Mouse (Mus musculus) cerebellum, adult (tissue): ENCODE data around the gene 1500011B03Rik.
A peak's percentile ranks its signal among the peaks of the same experiment; 100 is the strongest.

Source experiments
- ATAC-seq: cut with Nextera tagmentation; 2 replicates; pipeline ENCODE4 v1.9.2; 2017; ENCODE audit warnings: mild to moderate bottlenecking, moderate library complexity, mixed read lengths; ENCODE audit not compliant: insufficient number of reproducible peaks, low FRiP score, low TSS enrichment

The 1500011B03Rik gene

GRCm38 (mm10) chr5:114784622-114785165 lies 38.6 kb downstream of the 1500011B03Rik start:
- ATAC-seq, result no peak

DNA sequence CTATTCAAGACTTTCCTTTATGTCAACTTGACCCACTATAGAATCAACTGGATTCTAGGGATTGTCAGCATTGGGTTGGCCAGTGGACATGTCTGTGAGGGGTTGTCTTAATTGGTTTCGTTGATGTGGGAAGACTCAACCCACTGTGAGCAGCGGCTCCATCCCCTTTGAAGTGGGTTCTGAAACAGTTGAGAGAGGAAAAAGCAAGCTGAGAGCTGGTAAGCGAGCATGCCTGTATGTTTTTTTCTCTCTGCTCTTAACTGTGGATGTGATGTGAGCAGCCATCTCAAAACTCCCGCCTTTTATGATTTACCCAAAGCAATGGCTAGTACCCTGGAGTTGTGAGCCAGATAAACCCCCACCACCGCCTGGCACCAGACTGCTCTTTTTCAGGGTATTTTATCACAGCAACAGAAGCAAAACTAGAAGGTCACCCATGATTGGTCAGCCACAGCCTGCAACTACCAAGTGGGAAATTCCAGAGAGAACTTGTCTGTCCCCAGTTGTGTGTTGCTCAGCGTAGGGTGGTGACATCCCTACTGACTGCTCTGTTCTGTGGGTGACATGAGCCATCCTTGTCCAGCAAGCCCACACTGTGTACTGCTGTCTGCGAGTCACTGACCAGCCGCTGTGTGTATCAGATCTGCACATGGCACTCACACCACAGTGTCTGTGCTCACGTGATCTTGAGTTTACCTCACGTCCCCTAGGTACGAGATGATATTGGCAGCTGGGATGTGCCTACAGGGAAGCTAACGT lies 39.7 kb downstream of the 1500011B03Rik start:
- no peak for ATAC-seq

GRCm38 (mm10) chr5:114782991-114783390 lies 40.3 kb downstream of the 1500011B03Rik start:
- no peak for ATAC-seq

DNA sequence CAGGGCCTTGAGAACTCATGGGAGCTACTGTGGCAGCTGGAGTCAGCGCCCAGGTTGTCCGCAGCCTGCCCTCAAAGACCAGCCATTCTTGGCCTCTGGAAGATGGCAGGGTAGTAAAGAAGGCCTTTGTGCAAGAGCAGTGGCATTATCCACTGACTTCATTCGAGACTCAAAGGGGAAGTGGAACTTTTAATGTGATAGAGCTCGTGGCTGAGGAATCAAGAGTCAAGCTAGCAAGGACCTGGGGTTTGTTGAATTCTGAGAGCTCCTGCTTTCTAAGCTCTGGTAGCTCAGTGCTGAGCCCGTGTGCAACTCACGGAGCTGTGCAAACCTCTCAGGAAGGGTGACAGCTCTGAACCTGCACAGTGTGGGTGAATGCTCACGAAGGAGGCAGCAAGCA lies 42.4 kb downstream of the 1500011B03Rik start:
- no peak for ATAC-seq

- ATAC-seq, result no peak
Observed at GRCm38 (mm10) chr5:114779956-114780489, 43.2 kb downstream of the 1500011B03Rik start.

GRCm38 (mm10) chr5:114776174-114776573 lies 47.1 kb downstream of the 1500011B03Rik start:
- no peak for ATAC-seq

DNA sequence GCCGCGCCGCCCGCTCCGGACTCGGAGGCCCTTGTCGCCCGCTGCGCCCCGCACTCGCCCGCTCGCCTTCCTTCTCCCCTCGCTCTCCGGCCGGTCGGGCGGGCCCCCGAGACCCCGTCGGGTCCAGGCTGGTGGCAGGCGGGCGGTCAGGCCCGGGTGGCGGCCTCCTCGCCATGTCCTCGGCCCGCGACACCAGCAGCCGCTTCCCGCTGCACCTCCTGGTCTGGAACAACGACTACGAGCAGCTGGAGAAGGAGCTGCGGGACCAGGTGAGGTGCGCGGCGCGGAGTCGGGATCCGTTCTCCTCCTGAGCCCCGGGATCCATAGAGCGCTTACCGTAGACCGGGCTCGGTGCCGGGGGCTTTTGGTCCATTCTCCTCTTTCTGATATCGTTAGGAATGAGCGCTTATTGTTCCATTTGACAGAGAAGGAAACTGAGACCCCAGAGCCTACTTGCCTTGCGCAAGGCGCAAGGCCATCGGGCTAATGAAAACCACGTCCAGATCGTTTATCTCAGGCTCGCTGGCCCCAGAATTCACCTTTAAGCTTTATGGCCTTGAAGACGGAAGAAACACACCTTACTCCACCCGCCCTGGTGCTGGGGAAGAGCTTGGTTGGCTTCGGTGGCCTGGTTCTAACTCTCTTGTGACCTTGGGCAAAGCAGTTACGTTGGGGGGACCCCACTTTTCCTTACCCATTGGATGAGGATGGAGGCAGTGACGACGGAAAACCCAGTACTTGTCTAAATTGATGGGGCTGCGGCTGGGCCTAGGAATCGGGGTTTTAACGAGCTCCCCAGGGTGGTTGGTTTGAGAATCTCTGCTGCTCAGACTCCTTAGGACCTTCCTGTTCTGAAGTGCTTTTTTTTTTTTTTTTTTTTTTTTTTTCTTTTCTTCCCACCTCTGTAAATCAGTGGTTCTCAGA lies 48.0 kb downstream of the 1500011B03Rik start, which contains the start of gene Git2:
Gene Git2, minus strand, starts transcription at position 462 of the 924 bp plus-strand sequence.
- no peak for ATAC-seq

- peak; percentile 85 for ATAC-seq
Observed at GRCm38 (mm10) chr5:114774403-114775051, 48.7 kb downstream of the 1500011B03Rik start, which contains the start of gene Ankrd13a. TSS of gene Ankrd13a (plus strand) at chr5:114774677.

GRCm38 (mm10) chr5:114773780-114774179 lies 49.5 kb downstream of the 1500011B03Rik start:
- no peak for ATAC-seq

- ATAC-seq, result peak; percentile 59; the same call in 1 of the 2 replicates
Observed at GRCm38 (mm10) chr5:114773211-114773710, 50.0 kb downstream of the 1500011B03Rik start.

DNA sequence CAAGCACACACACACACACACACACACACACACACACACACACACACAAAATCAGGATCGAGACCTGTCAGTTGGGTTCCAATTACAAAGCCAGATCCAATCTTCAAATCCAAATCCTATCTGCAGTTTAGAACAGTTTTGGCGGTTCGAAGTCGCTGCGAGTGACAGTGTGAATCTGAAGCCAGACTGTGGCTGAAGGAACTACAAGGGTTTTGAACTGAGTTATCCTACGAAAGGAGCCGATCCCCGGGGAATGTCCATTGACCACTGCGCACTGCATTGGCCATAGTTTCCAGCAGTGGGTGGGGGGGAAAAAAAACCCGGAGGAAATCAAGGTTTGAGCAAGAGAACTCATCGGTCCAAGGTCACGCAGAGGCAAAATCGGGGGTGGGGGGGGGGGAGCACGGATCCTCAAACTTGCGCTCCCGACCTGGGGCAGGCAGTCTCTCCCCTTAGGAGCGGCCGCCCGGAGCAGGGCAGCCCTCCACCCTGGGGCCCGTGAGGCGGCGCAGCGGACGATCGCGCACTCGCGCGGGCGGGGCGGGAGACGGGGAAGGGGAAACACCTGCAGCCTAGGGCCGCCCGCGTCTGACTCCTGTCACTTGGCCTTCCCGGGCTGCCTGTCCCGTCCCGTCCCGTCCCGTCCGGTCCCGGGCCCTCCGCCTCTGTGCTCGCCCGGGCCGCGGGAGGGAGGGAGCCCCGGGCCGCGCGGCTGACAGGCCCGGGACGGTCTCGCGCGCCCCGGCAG lies 50.6 kb downstream of the 1500011B03Rik start:
- 0 out of 2 replicates have a peak, but pooled peaks have one; percentile 45 for ATAC-seq

DNA sequence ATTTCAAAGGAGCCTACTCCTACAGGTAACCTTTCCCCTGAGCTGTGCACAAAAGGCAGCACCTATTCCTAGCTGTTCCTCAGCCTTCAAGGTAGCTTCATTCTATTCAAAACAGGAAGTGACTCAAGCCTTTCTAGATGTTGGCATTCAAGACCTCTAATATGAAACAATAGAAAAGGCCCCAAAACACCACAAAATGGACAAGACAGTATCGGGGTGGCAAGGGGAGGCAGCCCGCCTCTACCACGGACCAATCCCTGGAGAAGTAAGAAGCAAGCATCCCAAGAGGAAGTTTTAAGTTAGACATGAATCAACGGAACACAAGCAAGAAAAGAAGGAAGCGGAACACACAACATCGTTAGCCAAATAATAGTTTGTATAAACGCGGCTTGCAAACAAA lies 51.5 kb downstream of the 1500011B03Rik start:
- no peak for ATAC-seq

GRCm38 (mm10) chr5:114769786-114770185 lies 53.5 kb downstream of the 1500011B03Rik start:
- ATAC-seq, result no peak

- no peak for ATAC-seq
Observed at GRCm38 (mm10) chr5:114767185-114767584, 56.1 kb downstream of the 1500011B03Rik start.

DNA sequence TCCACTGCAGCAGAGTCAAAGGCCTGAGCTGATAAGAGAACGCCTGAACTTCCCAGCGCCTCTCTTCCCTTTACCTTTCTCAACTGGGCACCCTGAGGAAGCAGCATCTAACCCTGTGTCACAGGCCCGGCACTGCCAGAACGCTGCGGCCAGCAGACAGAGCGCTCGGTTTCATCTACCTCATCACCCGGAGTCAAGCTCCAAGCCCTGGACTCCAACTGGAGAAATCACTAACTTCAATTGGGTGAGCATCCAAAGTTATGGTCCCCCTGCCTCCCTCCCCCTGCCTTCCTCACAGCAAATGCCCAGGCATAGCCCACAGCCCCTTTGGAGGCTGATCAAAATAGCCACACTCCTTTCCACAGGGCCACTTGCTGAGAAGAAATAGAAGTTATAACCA lies 56.6 kb downstream of the 1500011B03Rik start:
- no peak for ATAC-seq

DNA sequence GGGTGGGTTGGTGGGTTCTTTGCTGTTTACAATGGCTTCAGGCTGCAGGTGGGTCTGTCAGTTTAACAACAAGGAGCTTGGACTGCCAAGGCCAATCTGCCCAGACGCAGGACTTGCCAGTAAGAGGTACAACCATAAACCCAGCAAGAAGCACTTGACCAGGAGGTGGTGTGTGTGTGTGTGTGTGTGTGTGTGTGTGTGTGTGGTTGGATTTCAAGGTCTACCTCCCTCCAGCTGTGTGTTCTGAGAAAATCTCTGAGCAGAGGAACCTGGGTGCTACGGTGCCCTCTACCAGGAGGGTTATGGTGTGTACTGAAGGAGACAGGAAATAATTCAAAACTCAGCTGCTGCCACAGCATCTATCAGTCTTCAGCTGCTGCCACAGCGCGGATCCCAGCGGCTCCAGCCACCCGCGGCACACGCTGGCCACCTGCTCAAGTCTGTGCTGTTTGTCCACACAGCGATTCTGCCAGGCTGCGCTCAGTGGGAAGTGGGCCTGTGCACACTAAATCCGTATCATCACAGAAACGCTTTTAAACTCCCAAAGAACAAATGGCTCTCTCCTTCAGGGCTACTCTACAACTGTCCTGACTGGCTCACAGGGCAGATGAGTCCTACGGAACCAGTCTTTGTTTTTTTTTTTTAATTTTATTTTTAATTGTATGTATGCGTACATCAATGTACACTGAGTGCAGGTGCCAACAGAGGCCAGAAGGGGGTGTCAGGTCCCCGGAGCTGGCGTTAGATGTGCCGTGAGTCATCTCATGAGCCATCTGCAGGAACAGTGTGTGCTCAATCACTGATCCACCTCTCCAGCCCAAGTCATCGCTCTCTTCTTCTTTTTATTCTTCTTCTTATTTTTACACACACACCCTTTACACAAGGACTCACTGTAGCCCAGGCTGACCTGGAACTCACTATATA lies 58.2 kb downstream of the 1500011B03Rik start:
- ATAC-seq, result peak; percentile 71; the same call in 1 of the 2 replicates

GRCm38 (mm10) chr5:114761980-114762379 lies 61.3 kb downstream of the 1500011B03Rik start:
- no peak for ATAC-seq

- no peak for ATAC-seq
Observed at GRCm38 (mm10) chr5:114759536-114760090, 63.7 kb downstream of the 1500011B03Rik start.
